Mouse (Mus musculus): ENCODE measurements around the gene Atad5. TPM values are rescaled to one million over a fixed set of nuclear protein-coding genes. Genes with fewer than 3 reads are reported as not detected.

Atad5 gene
- polyA plus RNA-seq, 1 experiment from 2014 or later, result 9.0 TPM

DNA sequence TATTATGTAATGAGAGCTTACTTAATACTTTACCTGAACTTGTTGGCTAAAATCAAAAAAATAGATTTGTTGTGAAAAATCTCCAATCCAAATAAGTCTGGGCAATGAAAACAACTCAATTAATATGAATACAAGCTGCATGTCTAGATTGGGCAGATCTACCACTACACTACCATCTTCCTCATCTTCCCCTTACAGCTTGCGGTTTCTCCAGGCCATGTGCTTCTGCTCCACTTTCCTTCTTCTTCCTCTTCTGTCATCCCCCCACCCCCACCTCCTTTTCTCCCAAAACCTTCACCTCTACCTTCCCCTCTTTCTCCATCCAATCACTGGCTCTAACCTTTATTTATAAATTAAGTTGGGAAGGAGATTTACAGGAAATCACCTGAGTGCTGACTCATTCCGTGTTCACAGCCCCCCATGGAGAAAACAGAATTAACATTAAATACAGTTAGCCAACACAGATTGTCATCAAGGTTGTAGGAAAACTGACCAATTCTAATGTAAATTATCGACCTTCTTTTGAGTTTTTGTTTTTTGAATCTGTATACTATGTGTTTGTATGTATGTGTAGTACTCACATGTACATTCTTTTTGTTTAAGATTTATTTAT, 9.3 kb downstream of the Atad5 start:
- no peak overlapping the region for H3K27ac ChIP-seq (ENCODE audit: low read length)
- H3K4me2 ChIP-seq (ENCODE audit: low read depth, low read length), result no peak overlapping the region
- no peak overlapping the region for H3K9ac ChIP-seq (ENCODE audit: low read length)
- peaks cover 3% of the 10 kb centered on the region; the same call in 1 of the 2 replicates for H3K36me3 ChIP-seq (ENCODE audit: control insufficient read depth, insufficient read depth, low read length)
- no peak for ATAC-seq (ENCODE audit: insufficient read depth, low FRiP score)
- H3K9me3 ChIP-seq (replicated peaks; ENCODE audit: control insufficient read depth, low read length), result no peaks in the 10 kb centered on the region
- H3K4me3 ChIP-seq (replicated peaks; ENCODE audit: low read length), result no peak overlapping the region
- WGBS, result 89% methylated on average over 3 of the region's 3 CpGs
- H3K4me1 ChIP-seq (ENCODE audit: control insufficient read depth, insufficient read depth, low read length), result no peaks in the 10 kb centered on the region
- no peaks in the 10 kb centered on the region for H3K27me3 ChIP-seq (ENCODE audit: control insufficient read depth, insufficient read depth, low read length)

DNA sequence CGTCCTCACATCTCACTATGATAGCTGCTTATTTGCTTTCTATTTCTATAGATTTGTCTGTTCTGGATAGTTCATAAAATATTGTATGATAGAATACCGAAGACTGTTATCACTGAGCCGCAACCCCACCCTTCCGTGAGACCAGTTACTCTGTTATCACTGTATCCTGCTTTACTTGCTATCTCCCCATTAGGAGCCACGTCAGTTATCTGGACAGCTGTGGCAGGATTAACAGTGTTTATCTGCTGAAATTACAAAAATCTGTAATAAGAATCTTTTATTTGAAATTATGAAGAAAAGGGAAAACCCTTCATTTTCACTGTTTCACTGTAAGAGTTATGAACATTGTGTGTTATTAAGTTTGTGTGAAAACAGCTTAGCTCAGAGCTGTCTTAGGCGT, 12.1 kb downstream of the Atad5 start:
- Histone ChIP-seq H3K36me3 (ENCODE audit: control insufficient read depth, insufficient read depth, low read length) (peaks cover 3% of the 10 kb centered on the region; the same call in 1 of the 2 replicates), H3K27ac (ENCODE audit: low read length) (no peak overlapping the region), H3K27me3 (ENCODE audit: control insufficient read depth, insufficient read depth, low read length) (no peaks in the 10 kb centered on the region), H3K9ac (ENCODE audit: low read length) (no peak overlapping the region), H3K4me2 (ENCODE audit: low read depth, low read length) (no peak overlapping the region), H3K4me1 (ENCODE audit: control insufficient read depth, insufficient read depth, low read length) (no peaks in the 10 kb centered on the region), H3K9me3 (replicated peaks; ENCODE audit: control insufficient read depth, low read length) (no peaks in the 10 kb centered on the region), H3K4me3 (replicated peaks; ENCODE audit: low read length) (no peak overlapping the region)
- WGBS, result 83% methylated on average over 6 of the region's 6 CpGs
- no peak for ATAC-seq (ENCODE audit: insufficient read depth, low FRiP score)

DNA sequence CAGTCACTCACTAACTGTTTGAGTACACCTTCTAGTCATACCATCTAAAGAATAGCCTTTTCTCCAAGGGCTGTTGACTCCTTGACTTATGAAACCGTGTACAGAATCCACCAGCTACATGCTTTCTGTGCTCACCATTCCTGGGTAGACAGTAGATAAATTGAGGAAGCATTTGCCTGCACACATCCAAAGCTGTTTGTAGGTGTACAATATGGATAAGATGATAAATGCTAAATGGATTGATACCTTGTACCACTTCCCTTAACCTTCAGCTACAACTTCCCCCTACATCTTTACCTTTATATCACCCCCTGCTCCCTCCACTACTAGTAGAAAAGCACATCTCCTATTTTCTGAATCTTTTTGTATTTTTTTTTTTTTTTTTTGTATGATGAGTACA, 15.2 kb downstream of the Atad5 start:
- Histone ChIP-seq H3K27ac (ENCODE audit: low read length) (no peak overlapping the region), H3K27me3 (ENCODE audit: control insufficient read depth, insufficient read depth, low read length) (no peaks in the 10 kb centered on the region), H3K36me3 (ENCODE audit: control insufficient read depth, insufficient read depth, low read length) (peaks cover 3% of the 10 kb centered on the region; the same call in 1 of the 2 replicates), H3K4me2 (ENCODE audit: low read depth, low read length) (no peak overlapping the region), H3K4me1 (ENCODE audit: control insufficient read depth, insufficient read depth, low read length) (no peaks in the 10 kb centered on the region), H3K9ac (ENCODE audit: low read length) (no peak overlapping the region), H3K4me3 (replicated peaks; ENCODE audit: low read length) (no peak overlapping the region), H3K9me3 (replicated peaks; ENCODE audit: control insufficient read depth, low read length) (no peaks in the 10 kb centered on the region)
- WGBS, result 72% methylated on average over 1 of the region's 1 CpGs
- no peak for ATAC-seq (ENCODE audit: insufficient read depth, low FRiP score)

DNA sequence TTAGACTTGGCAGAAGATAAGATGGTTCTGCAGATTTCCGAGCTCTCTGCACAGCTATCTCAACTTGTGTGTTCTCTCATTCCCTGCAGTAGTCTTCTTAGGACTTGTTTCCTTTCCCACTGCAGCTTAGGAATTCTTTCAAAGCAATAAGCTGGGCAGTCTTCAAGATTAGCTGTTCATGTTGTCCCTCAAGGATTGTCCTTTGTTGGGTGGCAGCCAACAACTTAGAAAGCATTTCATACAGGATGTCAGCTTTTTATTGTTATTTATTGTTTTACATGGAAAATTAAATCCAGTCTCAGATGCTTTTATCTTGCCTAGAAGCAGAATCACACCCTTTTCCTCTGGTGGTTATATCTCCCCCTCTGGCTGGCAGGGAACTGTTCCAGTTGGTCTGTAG, 27.2 kb downstream of the Atad5 start:
- Histone ChIP-seq H3K27me3 (ENCODE audit: control insufficient read depth, insufficient read depth, low read length) (no peaks in the 10 kb centered on the region), H3K4me1 (ENCODE audit: control insufficient read depth, insufficient read depth, low read length) (no peaks in the 10 kb centered on the region), H3K9me3 (replicated peaks; ENCODE audit: control insufficient read depth, low read length) (no peaks in the 10 kb centered on the region), H3K4me2 (ENCODE audit: low read depth, low read length) (no peak overlapping the region), H3K27ac (ENCODE audit: low read length) (no peak overlapping the region), H3K9ac (ENCODE audit: low read length) (no peak overlapping the region), H3K4me3 (replicated peaks; ENCODE audit: low read length) (no peak overlapping the region), H3K36me3 (ENCODE audit: control insufficient read depth, insufficient read depth, low read length) (peaks cover 9% of the 10 kb centered on the region; the same call in 1 of the 2 replicates)
- no peak for ATAC-seq (ENCODE audit: insufficient read depth, low FRiP score)
- WGBS, result 86% methylated on average over 1 of the region's 1 CpGs

DNA sequence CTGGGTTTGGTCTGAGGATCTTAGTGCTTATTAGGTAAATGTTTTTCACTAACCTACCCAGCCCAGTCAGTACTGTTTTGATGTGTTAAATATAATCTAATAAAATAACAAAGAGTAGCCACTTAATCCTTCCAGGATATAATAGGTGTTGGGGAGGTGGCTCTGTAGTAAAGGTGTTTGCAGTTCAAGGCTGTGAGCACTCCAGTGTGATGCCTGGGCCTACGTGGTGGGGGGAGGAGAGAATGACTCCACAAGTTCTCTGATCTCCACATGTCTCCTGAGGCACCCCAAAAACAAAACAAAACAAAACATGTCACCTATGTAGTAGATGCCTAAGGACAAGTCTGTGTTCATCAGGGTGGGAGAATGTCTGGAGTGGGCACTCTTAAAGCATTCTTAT, 42.9 kb downstream of the Atad5 start:
- H3K4me3 ChIP-seq (replicated peaks; ENCODE audit: low read length), result no peak overlapping the region
- no peak for ATAC-seq (ENCODE audit: insufficient read depth, low FRiP score)
- 74% methylated on average over 1 of the region's 1 CpGs for WGBS
- peaks cover 7% of the 10 kb centered on the region; the same call in 1 of the 2 replicates for H3K36me3 ChIP-seq (ENCODE audit: control insufficient read depth, insufficient read depth, low read length)
- H3K4me1 ChIP-seq (ENCODE audit: control insufficient read depth, insufficient read depth, low read length), result no peaks in the 10 kb centered on the region
- no peak overlapping the region for H3K4me2 ChIP-seq (ENCODE audit: low read depth, low read length)
- no peak overlapping the region for H3K27ac ChIP-seq (ENCODE audit: low read length)
- H3K9me3 ChIP-seq (replicated peaks; ENCODE audit: control insufficient read depth, low read length), result no peaks in the 10 kb centered on the region
- no peaks in the 10 kb centered on the region for H3K27me3 ChIP-seq (ENCODE audit: control insufficient read depth, insufficient read depth, low read length)
- no peak overlapping the region for H3K9ac ChIP-seq (ENCODE audit: low read length)

DNA sequence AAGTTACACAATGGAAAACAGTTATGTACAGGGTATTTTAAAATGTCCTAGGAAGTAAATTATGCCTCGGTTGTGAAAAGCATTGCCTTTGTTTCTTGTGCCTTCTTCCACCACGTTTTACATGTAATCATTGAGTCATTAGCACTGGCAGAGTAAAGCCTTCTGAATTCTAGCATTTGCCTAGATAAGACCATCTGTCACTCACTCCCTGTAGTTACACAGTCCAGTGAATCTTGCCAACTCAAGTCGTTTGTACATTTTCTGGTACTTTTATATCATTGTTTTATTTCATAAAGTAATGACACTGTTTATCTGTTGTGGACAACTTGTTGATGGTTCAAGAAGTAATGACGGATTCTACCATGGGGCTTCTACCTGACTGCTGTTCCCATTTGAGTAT, 45.5 kb downstream of the Atad5 start:
- H3K27me3 ChIP-seq (ENCODE audit: control insufficient read depth, insufficient read depth, low read length), result no peaks in the 10 kb centered on the region
- no peak overlapping the region for H3K27ac ChIP-seq (ENCODE audit: low read length)
- H3K4me2 ChIP-seq (ENCODE audit: low read depth, low read length), result no peak overlapping the region
- WGBS, result 74% methylated on average over 4 of the region's 4 CpGs
- H3K36me3 ChIP-seq (ENCODE audit: control insufficient read depth, insufficient read depth, low read length), result peaks cover 7% of the 10 kb centered on the region; the same call in 1 of the 2 replicates
- H3K9me3 ChIP-seq (replicated peaks; ENCODE audit: control insufficient read depth, low read length), result no peaks in the 10 kb centered on the region
- H3K9ac ChIP-seq (ENCODE audit: low read length), result no peak overlapping the region
- H3K4me3 ChIP-seq (replicated peaks; ENCODE audit: low read length), result no peak overlapping the region
- no peaks in the 10 kb centered on the region for H3K4me1 ChIP-seq (ENCODE audit: control insufficient read depth, insufficient read depth, low read length)
- ATAC-seq (ENCODE audit: insufficient read depth, low FRiP score), result no peak

DNA sequence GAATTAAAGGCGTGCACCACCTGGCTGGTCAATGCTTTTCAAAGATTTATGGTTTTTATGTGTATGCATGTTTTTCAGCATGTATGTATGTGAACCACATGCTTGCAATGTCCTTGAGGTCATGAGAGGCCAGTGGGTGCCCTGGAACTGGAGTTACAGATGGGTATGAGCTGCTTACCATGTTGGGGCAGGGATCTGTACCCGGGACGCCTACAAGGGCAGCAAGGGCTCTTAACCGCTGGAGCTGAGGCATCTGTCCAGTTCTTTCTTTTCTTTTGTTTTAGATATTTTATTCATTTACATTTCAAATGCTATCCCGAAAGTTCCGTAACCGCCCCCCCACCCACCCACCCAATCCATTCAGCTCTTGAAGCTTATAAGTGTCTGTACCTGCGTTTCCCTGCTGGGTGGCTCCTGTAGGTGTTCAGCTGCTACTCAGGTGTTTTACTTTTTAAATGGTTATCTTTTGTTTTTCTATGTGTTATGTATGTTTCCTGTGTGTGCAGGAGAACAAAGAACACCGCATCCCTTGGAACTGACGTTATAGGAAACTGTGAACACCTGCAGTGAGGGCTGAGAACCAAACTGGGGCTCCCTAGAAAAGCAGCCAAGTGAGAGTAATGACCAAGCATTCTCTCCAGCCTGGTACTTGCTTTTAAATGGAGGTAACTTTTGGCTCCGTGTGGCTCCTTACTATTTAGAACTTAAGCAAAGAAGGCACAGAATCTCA, 46.9 kb downstream of the Atad5 start:
- Histone ChIP-seq H3K36me3 (ENCODE audit: control insufficient read depth, insufficient read depth, low read length) (peaks cover 7% of the 10 kb centered on the region; the same call in 1 of the 2 replicates), H3K4me3 (replicated peaks; ENCODE audit: low read length) (no peak overlapping the region)
- 88% methylated on average over 11 of the region's 11 CpGs for WGBS

DNA sequence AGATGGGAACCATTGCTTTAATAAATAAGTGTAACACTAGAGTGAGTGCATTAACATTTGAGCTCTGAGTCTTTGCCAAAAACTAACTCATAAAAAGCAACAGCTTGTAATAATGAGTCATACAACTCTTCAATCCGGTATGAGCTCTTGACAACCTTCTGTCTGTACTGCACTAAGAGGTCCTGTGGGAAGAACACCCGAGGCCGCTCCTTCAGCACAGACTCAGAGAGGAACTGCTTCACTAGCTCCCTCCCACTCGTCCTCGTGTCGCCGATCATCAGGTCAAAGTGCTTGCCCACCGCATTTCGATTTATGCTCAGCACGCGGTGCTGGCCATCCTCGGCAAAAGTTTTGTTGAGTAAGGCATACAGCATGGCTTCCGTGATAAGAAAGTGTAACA, 47.6 kb downstream of the Atad5 start:
- no peak overlapping the region for H3K4me2 ChIP-seq (ENCODE audit: low read depth, low read length)
- WGBS, result 89% methylated on average over 13 of the region's 13 CpGs
- ATAC-seq (ENCODE audit: insufficient read depth, low FRiP score), result no peak

More for the DNA sequence above, 46.9 kb downstream of the Atad5 start:
- H3K4me2 ChIP-seq (ENCODE audit: low read depth, low read length), result no peak overlapping the region
- no peaks in the 10 kb centered on the region for H3K27me3 ChIP-seq (ENCODE audit: control insufficient read depth, insufficient read depth, low read length)
- no peak overlapping the region for H3K27ac ChIP-seq (ENCODE audit: low read length)
- H3K9ac ChIP-seq (ENCODE audit: low read length), result no peak overlapping the region
- H3K9me3 ChIP-seq (replicated peaks; ENCODE audit: control insufficient read depth, low read length), result no peaks in the 10 kb centered on the region
- ATAC-seq (ENCODE audit: insufficient read depth, low FRiP score), result no peak
- H3K4me1 ChIP-seq (ENCODE audit: control insufficient read depth, insufficient read depth, low read length), result no peaks in the 10 kb centered on the region

DNA sequence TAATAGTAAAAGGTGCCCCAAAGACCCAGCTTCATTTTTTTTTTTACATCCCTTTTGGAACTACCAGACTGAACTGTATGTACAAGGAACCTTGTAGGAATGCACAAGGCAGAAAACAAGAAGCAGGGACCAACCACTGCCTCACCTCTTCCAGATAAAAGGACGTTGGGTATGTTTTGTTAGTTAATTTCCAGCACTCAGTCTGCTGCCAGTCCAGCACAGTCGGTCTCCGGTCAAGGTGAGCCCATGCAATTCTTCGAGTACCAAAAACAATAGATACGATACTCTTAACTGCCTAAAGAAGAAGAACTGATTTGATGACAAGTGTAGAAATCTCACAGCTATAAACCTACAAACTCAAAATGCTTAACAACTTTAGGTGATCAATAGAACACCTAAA, 48.6 kb downstream of the Atad5 start:
- H3K4me1 ChIP-seq (ENCODE audit: control insufficient read depth, insufficient read depth, low read length), result peaks cover 5% of the 10 kb centered on the region; the same call in 1 of the 2 replicates
- no peaks in the 10 kb centered on the region for H3K9me3 ChIP-seq (replicated peaks; ENCODE audit: control insufficient read depth, low read length)
- peaks cover 7% of the 10 kb centered on the region; the same call in 1 of the 2 replicates for H3K36me3 ChIP-seq (ENCODE audit: control insufficient read depth, insufficient read depth, low read length)
- WGBS, result 88% methylated on average over 5 of the region's 5 CpGs
- H3K4me3 ChIP-seq (replicated peaks; ENCODE audit: low read length), result no peak overlapping the region
- H3K27me3 ChIP-seq (ENCODE audit: control insufficient read depth, insufficient read depth, low read length), result no peaks in the 10 kb centered on the region
- ATAC-seq (ENCODE audit: insufficient read depth, low FRiP score), result no peak
- H3K9ac ChIP-seq (ENCODE audit: low read length), result no peak overlapping the region
- H3K4me2 ChIP-seq (ENCODE audit: low read depth, low read length), result no peak overlapping the region
- H3K27ac ChIP-seq (ENCODE audit: low read length), result no peak overlapping the region

More for the DNA sequence above, 47.6 kb downstream of the Atad5 start:
- H3K36me3 ChIP-seq (ENCODE audit: control insufficient read depth, insufficient read depth, low read length), result peaks cover 7% of the 10 kb centered on the region; the same call in 1 of the 2 replicates
- no peak overlapping the region for H3K4me3 ChIP-seq (replicated peaks; ENCODE audit: low read length)
- H3K9me3 ChIP-seq (replicated peaks; ENCODE audit: control insufficient read depth, low read length), result no peaks in the 10 kb centered on the region
- no peak overlapping the region for H3K27ac ChIP-seq (ENCODE audit: low read length)
- H3K4me1 ChIP-seq (ENCODE audit: control insufficient read depth, insufficient read depth, low read length), result no peaks in the 10 kb centered on the region
- H3K27me3 ChIP-seq (ENCODE audit: control insufficient read depth, insufficient read depth, low read length), result no peaks in the 10 kb centered on the region
- H3K9ac ChIP-seq (ENCODE audit: low read length), result no peak overlapping the region

Data from stomach, embryonic 16.5 days (tissue).